Mouse (Mus musculus): ENCODE measurements at regions not wholly inside any gene's neighbourhood (a gene's known extent, or its start where the extent isn't known, plus 50 kb on each side); places are given as distances from the start of the nearest gene placed in this dataset.
"Not testable (repeated sequence)": the region's sequence is repeated elsewhere in the genome, so short reads cannot be mapped to it uniquely, and the experiment has no call there.

DNA sequence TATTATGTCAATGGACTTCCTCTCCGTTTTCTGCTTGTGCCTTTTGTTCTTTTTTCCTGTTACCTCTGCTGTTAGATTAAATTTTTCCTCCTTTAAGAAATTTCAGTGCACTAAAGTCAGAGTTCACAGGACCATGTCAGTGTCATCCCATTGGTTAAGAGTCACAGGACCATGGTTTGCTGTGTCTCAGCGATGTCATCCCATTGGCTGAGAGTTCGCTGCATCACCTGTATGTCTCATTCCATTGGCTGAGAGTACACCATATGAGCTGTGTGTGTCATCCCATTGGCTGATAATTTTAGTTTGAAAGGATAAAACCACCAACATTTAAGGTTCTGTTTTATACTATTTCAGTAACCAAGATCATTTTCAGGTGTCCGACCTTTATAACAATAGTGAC lies 50.7 kb upstream of the Jade1 start:
- no peak for TF ChIP-seq EP300 (IDR thresholded peaks at IDR 0.05; ENCODE audit: low read depth)
- TF ChIP-seq CTCF (IDR thresholded peaks at IDR 0.05; ENCODE audit: low read depth) = no peak
- Histone ChIP-seq H3K9ac (replicated peaks) (no peak overlapping the region), H3K4me1 (replicated peaks; ENCODE audit: control insufficient read depth in 2 of 2, insufficient read depth in 2 of 2, low read length in 1 of 2) (no peaks in the 10 kb centered on the region; a peak in 1 of 4 replicates), H3K4me2 (ENCODE audit: low read depth) (no peak overlapping the region), H3K36me3 (replicated peaks; ENCODE audit: control insufficient read depth, insufficient read depth, low read depth) (no peaks in the 10 kb centered on the region), H3K27ac (no peak overlapping the region), H3K4me3 (ENCODE audit: insufficient read depth in 1 of 2, low read depth in 2 of 2, low read length in 2 of 2) (no peak overlapping the region), H3K27me3 (ENCODE audit: control insufficient read depth, insufficient read depth, low read length) (no peaks in the 10 kb centered on the region), H3K9me3 (ENCODE audit: control insufficient read depth, low read length) (no peaks in the 10 kb centered on the region)
- ATAC-seq (ENCODE audit: insufficient read depth) = no peak
- 77% methylated on average over 4 of the region's 4 CpGs for WGBS (ENCODE audit: insufficient replicate concordance)
- DNase-seq (ENCODE audit: low read depth in 3 of 3, low spot score in 3 of 3) = no peak

DNA sequence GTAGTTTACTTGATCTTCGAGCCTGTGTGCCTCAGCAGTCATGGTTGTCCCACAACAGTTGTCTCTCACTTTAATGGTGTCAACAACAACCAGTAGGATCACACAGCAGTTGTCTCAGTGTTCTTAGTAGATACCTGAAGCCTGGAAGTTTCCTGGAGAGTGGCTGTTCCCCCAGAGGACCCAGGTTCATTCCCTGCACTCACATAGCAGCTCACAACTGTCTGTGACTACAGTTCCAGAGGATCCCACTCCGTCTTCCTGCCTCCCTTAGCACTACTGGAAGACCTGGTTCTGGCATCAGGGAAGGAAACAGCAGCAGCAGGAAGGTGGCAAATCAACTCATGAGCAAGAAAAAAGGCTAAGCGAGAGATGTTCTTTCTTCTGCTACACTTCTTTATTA lies 53.4 kb upstream of the Jade1 start:
- no peaks in the 10 kb centered on the region for H3K27me3 ChIP-seq (ENCODE audit: control insufficient read depth, insufficient read depth, low read length)
- peaks cover 0 to 5% of the 10 kb centered on the region in 2 experiments; a peak in 2 of 4 replicates for H3K4me1 ChIP-seq (replicated peaks; ENCODE audit: control insufficient read depth in 2 of 2, insufficient read depth in 2 of 2, low read length in 1 of 2)
- WGBS (ENCODE audit: insufficient replicate concordance) = 54% methylated on average over 3 of the region's 3 CpGs

DNA sequence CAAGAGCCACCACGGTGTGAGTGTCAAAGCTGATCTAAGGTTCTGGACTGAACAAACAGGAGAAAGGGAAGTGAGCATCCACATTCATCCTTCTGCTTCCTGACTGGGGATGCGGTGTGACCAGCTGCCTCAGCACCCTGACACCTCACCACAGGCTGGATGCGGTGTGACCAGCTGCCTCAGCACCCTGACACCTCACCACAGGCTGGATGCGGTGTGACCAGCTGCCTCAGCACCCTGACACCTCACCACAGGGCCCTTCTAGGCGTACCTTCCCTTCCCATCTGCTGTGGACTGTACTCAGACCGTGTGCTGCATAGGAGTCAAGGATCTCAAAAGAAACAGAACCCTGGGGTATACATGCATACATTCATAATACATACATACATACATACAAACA lies 53.9 kb upstream of the Jade1 start:
- DNase-seq (ENCODE audit: low read depth in 3 of 3, low spot score in 3 of 3); H3K27ac ChIP-seq; H3K27me3 ChIP-seq (ENCODE audit: control insufficient read depth, insufficient read depth, low read length); H3K9ac ChIP-seq (replicated peaks); H3K36me3 ChIP-seq (replicated peaks; ENCODE audit: control insufficient read depth, insufficient read depth, low read depth); ATAC-seq (ENCODE audit: insufficient read depth); H3K4me1 ChIP-seq (replicated peaks; ENCODE audit: control insufficient read depth in 2 of 2, insufficient read depth in 2 of 2, low read length in 1 of 2); H3K9me3 ChIP-seq (ENCODE audit: control insufficient read depth, low read length); H3K4me3 ChIP-seq (ENCODE audit: insufficient read depth in 1 of 2, low read depth in 2 of 2, low read length in 2 of 2); H3K4me2 ChIP-seq (ENCODE audit: low read depth): not testable (repeated sequence)
- WGBS (ENCODE audit: insufficient replicate concordance) = 23% methylated on average over 6 of the region's 6 CpGs

More for the DNA sequence above, 53.4 kb upstream of the Jade1 start:
- H3K4me3 ChIP-seq (ENCODE audit: insufficient read depth in 1 of 2, low read depth in 2 of 2, low read length in 2 of 2) = no peak overlapping the region
- no peak overlapping the region for H3K9ac ChIP-seq (replicated peaks)
- H3K4me2 ChIP-seq (ENCODE audit: low read depth) = no peak overlapping the region
- H3K36me3 ChIP-seq (replicated peaks; ENCODE audit: control insufficient read depth, insufficient read depth, low read depth) = no peaks in the 10 kb centered on the region
- no peak for ATAC-seq (ENCODE audit: insufficient read depth)
- TF ChIP-seq EP300 (IDR thresholded peaks at IDR 0.05; ENCODE audit: low read depth) (no peak), CTCF (IDR thresholded peaks at IDR 0.05; ENCODE audit: low read depth) (no peak)
- no peak overlapping the region for H3K27ac ChIP-seq
- DNase-seq (ENCODE audit: low read depth in 3 of 3, low spot score in 3 of 3) = no peak
- H3K9me3 ChIP-seq (ENCODE audit: control insufficient read depth, low read length) = no peaks in the 10 kb centered on the region

DNA sequence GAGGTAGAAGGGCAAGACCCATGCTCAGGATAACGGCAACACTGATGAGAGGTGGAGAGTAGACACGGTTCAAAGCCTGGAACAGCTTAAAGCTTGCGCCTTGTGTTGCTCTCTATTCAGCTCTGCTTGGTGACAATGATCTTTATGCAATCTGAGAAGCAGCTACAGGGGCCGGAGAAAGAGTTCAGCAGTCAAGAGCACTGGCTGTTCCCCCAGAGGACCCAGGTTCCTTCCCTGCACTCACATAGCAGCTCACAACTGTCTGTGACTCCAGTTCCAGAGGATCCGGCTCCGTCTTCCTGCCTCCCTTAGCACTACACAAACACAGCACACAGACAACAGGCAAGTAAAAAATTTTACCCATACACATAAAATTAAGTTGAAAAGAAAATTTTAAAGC lies 54.4 kb upstream of the Jade1 start:
- WGBS (ENCODE audit: insufficient replicate concordance) = 71% methylated on average over 6 of the region's 6 CpGs
- Histone ChIP-seq H3K4me2 (ENCODE audit: low read depth) (no peak overlapping the region), H3K4me3 (ENCODE audit: insufficient read depth in 1 of 2, low read depth in 2 of 2, low read length in 2 of 2) (no peak overlapping the region), H3K9me3 (ENCODE audit: control insufficient read depth, low read length) (no peaks in the 10 kb centered on the region), H3K4me1 (replicated peaks; ENCODE audit: control insufficient read depth in 2 of 2, insufficient read depth in 2 of 2, low read length in 1 of 2) (peaks cover 0 to 5% of the 10 kb centered on the region in 2 experiments; a peak in 2 of 4 replicates), H3K9ac (replicated peaks) (no peak overlapping the region), H3K36me3 (replicated peaks; ENCODE audit: control insufficient read depth, insufficient read depth, low read depth) (no peaks in the 10 kb centered on the region), H3K27ac (no peak overlapping the region), H3K27me3 (ENCODE audit: control insufficient read depth, insufficient read depth, low read length) (no peaks in the 10 kb centered on the region)
- DNase-seq (ENCODE audit: low read depth in 3 of 3, low spot score in 3 of 3) (no peak), ATAC-seq (ENCODE audit: insufficient read depth) (no peak)
- TF ChIP-seq CTCF (IDR thresholded peaks at IDR 0.05; ENCODE audit: low read depth) (no peak), EP300 (IDR thresholded peaks at IDR 0.05; ENCODE audit: low read depth) (no peak)

DNA sequence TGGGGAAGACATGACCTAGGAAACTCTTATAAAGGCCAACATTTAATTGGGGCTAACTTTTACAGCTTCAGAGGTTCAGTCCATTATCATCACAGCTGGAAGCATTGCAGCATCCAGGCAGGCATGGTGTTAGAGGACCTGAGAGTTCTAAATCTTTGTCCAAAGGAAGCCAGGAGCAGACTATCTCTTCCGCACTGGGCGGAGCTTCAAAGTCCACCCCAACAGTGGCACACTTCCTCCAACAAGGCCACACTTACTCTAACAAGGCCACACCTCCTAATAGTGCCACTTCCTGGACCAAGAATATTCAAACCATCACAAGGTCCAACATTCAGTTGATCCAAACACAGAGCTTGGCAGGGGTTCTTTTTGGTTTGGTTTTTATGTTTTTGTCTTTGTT lies 55.9 kb upstream of the Jade1 start:
- Histone ChIP-seq H3K27ac (no peak overlapping the region), H3K36me3 (replicated peaks; ENCODE audit: control insufficient read depth, insufficient read depth, low read depth) (no peaks in the 10 kb centered on the region), H3K9ac (replicated peaks) (no peak overlapping the region), H3K4me3 (ENCODE audit: insufficient read depth in 1 of 2, low read depth in 2 of 2, low read length in 2 of 2) (no peak overlapping the region), H3K4me2 (ENCODE audit: low read depth) (no peak overlapping the region), H3K27me3 (ENCODE audit: control insufficient read depth, insufficient read depth, low read length) (no peaks in the 10 kb centered on the region), H3K9me3 (ENCODE audit: control insufficient read depth, low read length) (no peaks in the 10 kb centered on the region), H3K4me1 (replicated peaks; ENCODE audit: control insufficient read depth in 2 of 2, insufficient read depth in 2 of 2, low read length in 1 of 2) (peaks cover 0 to 5% of the 10 kb centered on the region in 2 experiments; a peak in 2 of 4 replicates)
- no peak for TF ChIP-seq CTCF (IDR thresholded peaks at IDR 0.05; ENCODE audit: low read depth)
- TF ChIP-seq EP300 (IDR thresholded peaks at IDR 0.05; ENCODE audit: low read depth) = no peak
- 74% methylated on average over 2 of the region's 2 CpGs for WGBS (ENCODE audit: insufficient replicate concordance)
- ATAC-seq (ENCODE audit: insufficient read depth) (no peak), DNase-seq (ENCODE audit: low read depth in 3 of 3, low spot score in 3 of 3) (no peak)
